Mouse (Mus musculus): ENCODE measurements around the gene Fpr-rs3. TPM values are rescaled to one million over a fixed set of nuclear protein-coding genes. Genes with fewer than 3 reads are reported as not detected.

Fpr-rs3 gene
- polyA plus RNA-seq (2015; fragmentation: Nextera tagmentation; extraction: Ambion mirVana): not detected in 2 replicates

GRCm38 (mm10) chr17:20624777-20625176, at the start of gene Fpr-rs3:
TSS of gene Fpr-rs3 (minus strand) at chr17:20624877.
- Histone ChIP-seq H3K9me3 (replicated peaks) (peaks cover 8% of the 10 kb centered on the region), H3K27me3 (no peaks in the 10 kb centered on the region), H3K4me1 (replicated peaks) (no peaks in the 10 kb centered on the region), H3K4me2 (no peak within 1 kb of the TSS), H3K4me3 (no peak within 1 kb of the TSS), H3K36me3 (no peaks in the 10 kb centered on the region), H3K9ac (no peak within 1 kb of the TSS), H3K27ac (no peak within 1 kb of the TSS)
- ATAC-seq (replicated peaks; ENCODE audit: insufficient number of reproducible peaks, insufficient read depth, low FRiP score, low read depth): no peak

DNA sequence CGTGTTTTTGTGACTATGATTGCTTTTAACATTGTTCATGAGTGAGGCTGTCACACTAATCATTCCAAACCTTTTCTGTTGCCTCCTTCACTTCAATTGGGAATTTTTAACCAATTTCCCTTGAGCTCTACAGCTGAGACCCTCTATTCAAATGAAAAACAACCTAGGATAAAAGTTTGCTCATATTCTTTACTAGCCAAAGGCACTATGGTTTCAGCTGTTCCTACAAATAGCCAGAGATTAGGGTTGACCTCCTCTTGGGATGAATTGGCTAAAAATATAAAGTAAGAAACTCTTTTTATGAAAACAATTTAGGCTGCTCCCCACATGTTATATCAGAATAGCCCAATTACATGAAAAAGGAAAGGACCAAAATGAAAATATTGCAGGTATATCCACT, 28.4 kb downstream of the Fpr-rs3 start, which contains the start of gene Vmn2r110:
Vmn2r110 (minus strand) TSS at position 101 of the 400 bp plus-strand sequence.
- Histone ChIP-seq H3K4me1 (replicated peaks) (no peaks in the 10 kb centered on the region), H3K27me3 (no peaks in the 10 kb centered on the region), H3K4me3 (no peak within 1 kb of the TSS), H3K4me2 (no peak within 1 kb of the TSS), H3K36me3 (no peaks in the 10 kb centered on the region), H3K9ac (no peak within 1 kb of the TSS), H3K27ac (no peak within 1 kb of the TSS), H3K9me3 (replicated peaks) (no peaks in the 10 kb centered on the region)
- 24% methylated on average over 1 of the region's 1 CpGs for WGBS
- ATAC-seq (replicated peaks; ENCODE audit: insufficient number of reproducible peaks, insufficient read depth, low FRiP score, low read depth): no peak

Other genes with a start within 250 kb of the Fpr-rs3 start
- not detected in 2 replicates for gene Vmn1r224, start 210.7 kb downstream of the Fpr-rs3 start, polyA plus RNA-seq (2015; fragmentation: Nextera tagmentation; extraction: Ambion mirVana)
- not detected in 2 replicates for gene Vmn2r108, start 143.5 kb downstream of the Fpr-rs3 start, polyA plus RNA-seq (2015; fragmentation: Nextera tagmentation; extraction: Ambion mirVana)
- not detected in 2 replicates for gene Vmn1r225, start 126.7 kb downstream of the Fpr-rs3 start, polyA plus RNA-seq (2015; fragmentation: Nextera tagmentation; extraction: Ambion mirVana)
- not detected in 2 replicates for gene Vmn2r109, start 60.1 kb downstream of the Fpr-rs3 start, polyA plus RNA-seq (2015; fragmentation: Nextera tagmentation; extraction: Ambion mirVana)
- gene Vmn2r110, start 28.5 kb downstream of the Fpr-rs3 start, polyA plus RNA-seq (2015; fragmentation: Nextera tagmentation; extraction: Ambion mirVana): not detected in 2 replicates
- not detected in 2 replicates for gene Vmn1r226, start 58.0 kb upstream of the Fpr-rs3 start, polyA plus RNA-seq (2015; fragmentation: Nextera tagmentation; extraction: Ambion mirVana)
- gene Vmn1r227, start 105.0 kb upstream of the Fpr-rs3 start, polyA plus RNA-seq (2015; fragmentation: Nextera tagmentation; extraction: Ambion mirVana): not detected in 2 replicates
- gene Vmn1r228, start 161.3 kb upstream of the Fpr-rs3 start, polyA plus RNA-seq (2015; fragmentation: Nextera tagmentation; extraction: Ambion mirVana): not detected in 2 replicates
- not detected in 2 replicates for gene Vmn1r229, start 186.7 kb upstream of the Fpr-rs3 start, polyA plus RNA-seq (2015; fragmentation: Nextera tagmentation; extraction: Ambion mirVana)
- gene Vmn1r230, start 215.6 kb upstream of the Fpr-rs3 start, polyA plus RNA-seq (2015; fragmentation: Nextera tagmentation; extraction: Ambion mirVana): not detected in 2 replicates

Data from heart, embryonic 15.5 days (tissue).